Mouse (Mus musculus): ENCODE results near the gene Arpc5.
"Not testable (repeated sequence)": the region's sequence is repeated elsewhere in the genome, so short reads cannot be mapped to it uniquely, and the experiment has no call there.

Gene Arpc5

DNA sequence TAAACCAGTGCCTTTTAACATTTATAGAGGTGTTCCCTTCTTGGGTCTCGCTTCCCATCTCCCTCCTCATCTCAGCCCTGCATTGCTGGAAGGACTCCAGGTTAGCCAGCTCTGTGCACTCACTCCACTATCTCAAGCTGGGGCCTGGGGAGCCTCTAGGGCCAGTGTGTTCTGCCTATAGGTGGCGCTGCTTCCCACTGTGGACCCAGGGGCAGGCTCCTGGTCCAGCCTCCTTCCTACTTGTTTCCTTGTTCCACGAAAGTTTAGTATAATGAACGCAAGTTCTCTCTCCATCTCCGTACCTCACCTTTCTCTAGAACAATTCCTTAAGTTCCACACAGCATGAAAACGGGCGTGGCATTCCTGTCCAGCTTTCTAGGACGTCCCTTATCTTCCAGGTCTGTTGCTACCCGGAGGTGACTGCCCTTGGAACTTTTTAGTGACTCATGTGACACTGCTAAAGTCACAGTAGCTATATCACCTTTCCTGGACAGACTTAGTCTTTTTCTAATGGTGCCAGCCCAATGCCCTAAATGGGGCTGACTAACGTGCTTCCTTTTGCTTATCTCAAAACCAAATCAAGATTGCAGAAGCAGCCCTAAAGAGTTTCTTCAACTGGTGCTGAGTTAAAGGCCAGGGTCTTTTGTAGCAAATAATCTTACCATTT lies 12.9 kb downstream of the Arpc5 start:
- in situ Hi-C loops (cut with MboI; ENCODE audit: low sequenced_read_pairs): no loop called here

DNA sequence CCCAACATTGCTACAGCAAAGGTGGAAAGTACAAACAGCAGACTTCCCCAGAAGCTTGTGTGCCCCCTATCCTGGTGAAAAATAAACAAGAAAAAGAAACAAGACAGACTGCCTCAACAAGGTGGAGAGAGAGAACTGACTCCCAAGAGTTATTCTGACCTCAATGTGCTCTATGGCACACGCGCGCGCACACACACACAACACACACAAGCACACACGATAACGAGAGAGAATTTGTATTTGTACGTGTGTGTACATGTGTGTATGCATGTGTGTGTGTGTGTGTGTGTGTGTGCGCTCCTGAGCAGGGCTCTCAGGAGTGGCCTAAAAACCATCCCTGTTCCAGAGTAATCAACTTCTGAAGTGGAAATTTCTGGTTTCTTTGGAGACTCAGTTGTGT lies 18.3 kb downstream of the Arpc5 start:
- in situ Hi-C loops (cut with MboI; ENCODE audit: low sequenced_read_pairs): no loop called here

DNA sequence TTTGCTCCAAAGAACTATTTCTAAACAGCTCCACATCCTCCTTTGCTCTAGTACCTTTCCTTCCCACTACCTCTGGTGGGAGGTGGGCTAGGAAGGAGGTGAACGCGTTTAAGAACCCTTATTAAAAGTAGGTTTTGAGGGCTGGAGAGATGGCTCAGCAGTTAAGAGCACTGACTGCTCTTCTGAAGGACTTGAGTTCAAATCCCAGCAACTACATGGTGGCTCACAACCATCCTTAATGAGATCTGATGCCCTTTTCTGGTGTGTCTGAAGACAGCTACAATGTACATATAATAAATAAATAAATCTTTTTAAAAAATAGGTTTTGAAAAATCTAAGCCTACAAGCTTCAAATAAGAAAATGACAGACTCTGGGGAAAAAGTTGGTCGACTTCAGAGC lies 19.1 kb downstream of the Arpc5 start:
- in situ Hi-C loops (cut with MboI; ENCODE audit: low sequenced_read_pairs): not testable (repeated sequence)

DNA sequence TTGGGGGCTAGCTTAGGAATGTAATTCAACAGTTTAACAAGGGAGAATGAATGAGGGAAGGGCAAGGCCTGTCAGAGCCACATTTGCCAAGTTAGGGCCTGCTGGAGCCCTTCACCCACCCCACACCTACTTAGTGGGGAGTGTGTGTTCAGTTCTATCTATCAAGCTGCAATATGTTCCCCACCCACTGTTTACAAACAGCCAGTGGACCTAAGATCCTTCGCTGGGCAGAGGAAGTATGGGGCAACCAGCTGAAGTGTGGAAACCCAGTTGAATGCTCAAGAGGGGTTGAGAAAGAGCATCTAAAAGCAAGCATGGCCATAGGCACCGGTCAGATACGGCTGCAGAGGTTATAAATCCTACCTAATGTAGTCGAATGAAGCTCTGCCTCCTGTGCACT lies 20.6 kb downstream of the Arpc5 start:
- in situ Hi-C loops (cut with MboI; ENCODE audit: low sequenced_read_pairs): no loop called here

DNA sequence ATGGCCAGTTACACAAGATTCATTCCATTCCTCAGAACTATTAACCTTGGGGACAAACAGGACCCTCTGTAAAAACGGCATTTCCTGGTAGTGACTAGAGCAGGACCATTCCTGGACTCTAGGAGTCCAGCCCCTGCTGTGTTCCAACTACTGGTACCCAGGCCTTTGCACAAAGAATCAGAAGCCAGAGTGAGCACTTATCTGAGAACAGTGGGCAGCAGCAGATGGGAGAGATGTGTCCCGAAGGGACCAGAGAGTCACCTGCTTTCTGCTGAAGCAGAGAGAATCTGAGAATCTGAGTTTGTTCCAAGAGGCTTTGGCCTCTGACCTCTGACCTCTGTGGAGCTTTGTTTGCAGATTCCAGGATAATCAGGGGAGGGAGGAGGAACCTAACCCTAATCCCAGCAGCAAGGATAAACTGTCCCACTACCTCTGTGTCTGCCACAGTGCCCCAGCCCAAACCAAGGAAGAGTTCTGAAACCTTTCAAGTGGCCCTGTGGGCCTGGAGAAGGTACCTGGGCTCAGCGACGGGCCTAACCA lies 21.8 kb downstream of the Arpc5 start:
- in situ Hi-C loops (cut with MboI; ENCODE audit: low sequenced_read_pairs): no loop called here

DNA sequence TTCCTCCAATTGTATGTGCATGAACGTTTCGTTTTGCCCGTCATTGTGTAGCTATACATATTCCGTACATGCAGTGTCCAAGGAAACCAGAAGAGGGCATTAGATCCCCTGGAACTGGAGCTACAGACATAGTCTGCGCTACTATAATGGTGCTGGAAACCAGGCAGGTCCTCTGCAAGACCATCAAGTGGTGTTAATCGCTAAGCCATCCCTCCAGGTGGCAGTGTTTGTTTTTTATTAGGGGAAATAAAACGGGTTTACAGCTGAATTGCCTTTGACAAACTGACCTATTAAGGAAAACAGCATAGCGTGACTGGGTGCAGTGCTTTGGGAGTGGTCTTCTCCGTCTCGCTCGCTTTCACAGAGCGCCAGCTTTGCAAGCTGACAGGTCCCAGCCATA lies 23.9 kb downstream of the Arpc5 start:
- in situ Hi-C loops (cut with MboI; ENCODE audit: low sequenced_read_pairs): no loop called here

DNA sequence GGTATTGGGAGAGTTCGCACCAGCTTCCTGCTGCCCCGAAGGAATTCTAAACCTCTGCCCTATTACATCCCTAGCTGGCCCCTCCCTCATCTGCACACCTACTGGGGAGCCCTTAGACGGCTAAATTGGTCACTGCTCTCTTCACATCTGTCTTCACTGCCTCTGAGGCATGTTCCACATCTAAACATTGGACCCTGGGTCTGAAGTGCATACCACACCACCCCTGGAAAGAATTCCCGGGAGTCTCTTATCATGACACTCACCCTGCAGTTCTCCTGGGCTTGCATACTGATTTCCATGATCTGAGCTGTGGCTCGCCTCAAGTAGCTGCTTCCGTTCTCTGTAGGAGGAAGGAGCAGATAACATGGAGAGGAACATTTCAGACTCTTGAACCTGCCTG lies 24.5 kb downstream of the Arpc5 start:
- in situ Hi-C loops (cut with MboI; ENCODE audit: low sequenced_read_pairs): no loop called here

DNA sequence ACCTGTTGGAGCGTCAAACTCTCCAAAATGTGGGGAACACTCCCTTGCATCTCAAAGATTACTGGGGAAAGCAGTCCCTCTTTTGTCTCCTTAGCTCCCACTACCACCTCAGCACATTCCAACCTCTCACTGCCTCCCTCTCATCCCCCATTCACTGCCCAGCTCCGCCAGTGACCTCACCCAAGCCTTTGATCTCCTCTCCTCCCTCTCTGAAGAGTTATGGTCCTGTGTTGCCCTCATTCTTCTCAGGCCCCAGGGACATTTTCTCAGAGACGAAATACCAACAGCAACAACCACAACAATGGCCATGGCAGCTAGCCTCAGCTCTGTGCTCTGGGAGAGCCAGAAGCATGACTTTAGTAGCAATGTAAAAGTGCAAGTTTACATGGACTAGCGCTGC lies 24.9 kb downstream of the Arpc5 start:
- in situ Hi-C loops (cut with MboI; ENCODE audit: low sequenced_read_pairs): no loop called here

DNA sequence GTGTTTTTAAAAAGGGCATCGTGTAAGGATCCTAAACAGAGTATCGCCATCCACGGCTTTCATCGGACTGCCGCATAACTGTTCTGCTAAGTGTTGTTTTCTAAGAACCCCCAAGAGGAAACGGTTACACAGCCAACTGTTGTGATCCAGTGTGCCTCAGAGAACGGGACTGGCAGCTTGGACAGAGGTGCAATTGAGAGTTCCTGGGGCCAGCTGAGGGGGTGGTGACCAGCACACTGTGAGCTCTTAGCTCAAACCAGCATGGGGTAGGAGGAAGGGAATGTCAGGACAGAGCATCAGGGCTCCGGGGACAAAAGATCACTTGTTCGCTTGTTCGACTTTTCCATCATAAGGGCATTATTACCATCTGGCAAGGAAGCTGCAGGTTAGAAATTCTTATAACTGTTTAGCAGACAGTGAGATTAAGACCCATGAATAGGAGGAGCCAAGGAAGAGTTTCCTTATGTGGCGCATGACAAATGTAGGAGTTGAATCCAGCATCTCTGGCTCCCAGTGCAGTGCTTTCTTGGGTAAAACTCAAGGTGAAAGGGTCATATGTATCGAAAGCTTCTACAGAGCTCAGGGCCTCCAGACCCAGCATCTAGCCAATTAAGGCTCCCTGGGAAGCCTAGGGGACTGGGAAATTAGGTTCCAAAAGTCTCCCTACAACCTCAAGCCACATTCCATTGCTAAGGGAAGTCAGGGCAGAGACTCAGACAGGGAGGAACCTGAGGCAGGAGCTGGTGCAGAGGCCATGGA lies 26.6 kb downstream of the Arpc5 start:
- in situ Hi-C loops (cut with MboI; ENCODE audit: low sequenced_read_pairs): no loop called here

DNA sequence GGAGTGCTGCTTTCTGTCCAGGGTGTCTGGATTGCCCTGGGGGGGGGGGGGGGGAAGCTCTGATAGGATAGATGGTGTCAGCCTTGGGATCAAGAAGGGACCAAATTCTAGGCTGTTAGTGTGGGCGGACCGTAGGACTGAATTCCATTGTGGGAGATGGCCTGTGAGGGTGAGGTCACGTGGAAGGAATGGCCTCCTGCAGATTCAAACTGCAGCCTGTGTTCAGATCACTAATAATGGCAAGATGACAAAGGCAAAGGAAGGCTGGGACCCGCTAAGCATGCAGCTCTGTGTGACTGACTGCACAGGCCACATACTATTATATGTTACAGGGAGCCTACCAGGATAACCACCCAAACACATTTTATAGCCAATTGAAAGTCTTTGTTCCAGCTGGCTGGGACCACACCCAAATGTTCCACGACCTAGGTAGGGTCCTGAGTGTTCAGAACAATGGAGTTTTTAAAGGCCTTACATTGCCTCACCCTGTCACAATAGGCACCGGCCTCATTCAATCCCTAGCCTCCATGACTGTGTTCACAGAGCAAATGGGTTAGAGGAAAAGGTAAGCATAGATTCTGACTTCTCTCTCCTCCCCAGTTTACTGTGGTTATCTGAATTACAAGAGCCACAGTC lies 27.3 kb downstream of the Arpc5 start:
- in situ Hi-C loops (cut with MboI; ENCODE audit: low sequenced_read_pairs): no loop called here

DNA sequence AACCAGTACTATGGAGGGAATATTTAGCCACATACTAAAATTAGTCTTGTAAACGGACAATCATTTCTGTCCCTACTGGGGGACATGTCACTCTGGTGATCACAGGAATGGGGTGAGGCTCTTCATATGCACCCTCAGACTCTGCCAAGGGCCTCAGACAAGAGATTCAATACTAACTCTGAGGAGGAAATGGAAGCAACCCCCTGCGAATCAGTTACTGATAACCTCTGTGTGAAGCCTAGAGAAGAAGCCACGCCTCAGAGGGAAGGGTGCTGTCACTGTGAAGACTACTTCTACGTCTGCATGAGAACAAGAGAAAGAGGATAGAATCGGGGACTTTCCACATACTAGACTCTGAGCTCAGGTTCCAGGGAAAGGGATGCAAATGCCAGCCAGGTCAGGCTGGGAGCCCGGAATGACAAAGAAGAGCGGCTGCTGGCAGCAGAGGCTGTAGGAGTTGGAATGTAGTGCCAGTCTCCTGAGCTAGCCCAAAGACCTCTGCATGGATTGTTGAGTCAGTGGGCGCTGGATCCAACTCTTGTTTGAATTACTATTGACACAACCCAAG lies 29.4 kb downstream of the Arpc5 start:
- in situ Hi-C loops (cut with MboI; ENCODE audit: low sequenced_read_pairs): no loop called here

DNA sequence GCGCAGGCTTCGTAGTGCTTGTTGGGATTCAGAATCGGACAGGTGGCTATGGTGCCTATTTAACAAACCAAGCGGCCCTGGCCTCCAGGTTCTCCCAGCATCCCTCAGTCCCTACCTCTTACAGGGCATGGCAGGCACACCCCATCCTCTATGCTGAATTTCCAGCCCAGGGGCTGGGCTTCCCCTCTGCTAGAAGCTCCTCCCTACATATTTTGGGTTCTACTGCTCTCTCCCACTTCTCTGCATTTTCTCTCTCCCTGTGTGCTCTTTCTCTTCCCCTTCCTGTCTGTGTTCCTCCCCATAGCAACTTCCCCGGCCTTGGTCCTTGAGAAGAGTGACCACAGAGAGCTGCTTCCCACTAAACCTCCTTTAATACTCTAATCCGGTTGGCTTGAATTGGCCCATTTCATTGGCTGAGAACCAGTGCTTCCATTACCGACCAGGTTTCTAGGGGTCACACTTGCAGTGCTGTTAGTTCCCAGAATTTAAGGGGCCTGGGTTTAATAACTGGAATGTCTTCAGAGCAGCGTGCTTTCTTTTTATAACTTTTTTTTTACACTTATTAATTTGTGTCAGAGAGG lies 30.4 kb downstream of the Arpc5 start:
- in situ Hi-C loops (cut with MboI; ENCODE audit: low sequenced_read_pairs): no loop called here

DNA sequence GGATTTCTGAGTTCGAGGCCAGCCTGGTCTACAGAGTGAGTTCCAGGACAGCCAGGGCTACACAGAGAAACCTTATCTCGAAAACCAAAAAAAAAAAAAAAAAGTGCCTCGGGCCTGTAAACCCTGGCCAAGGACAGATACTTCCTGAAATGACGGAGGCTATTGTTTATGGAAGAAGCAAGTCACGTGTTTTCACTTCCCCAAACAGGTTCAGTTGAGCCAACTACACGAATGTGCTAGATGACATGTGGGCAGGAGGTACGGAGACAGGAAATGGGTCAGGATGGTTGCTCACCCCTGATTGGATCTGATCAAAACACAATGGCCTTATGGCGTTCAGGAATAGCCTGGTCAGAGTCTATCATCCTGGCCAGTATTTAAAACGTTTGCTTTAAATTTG lies 31.8 kb downstream of the Arpc5 start:
- in situ Hi-C loops (cut with MboI; ENCODE audit: low sequenced_read_pairs): no loop called here

DNA sequence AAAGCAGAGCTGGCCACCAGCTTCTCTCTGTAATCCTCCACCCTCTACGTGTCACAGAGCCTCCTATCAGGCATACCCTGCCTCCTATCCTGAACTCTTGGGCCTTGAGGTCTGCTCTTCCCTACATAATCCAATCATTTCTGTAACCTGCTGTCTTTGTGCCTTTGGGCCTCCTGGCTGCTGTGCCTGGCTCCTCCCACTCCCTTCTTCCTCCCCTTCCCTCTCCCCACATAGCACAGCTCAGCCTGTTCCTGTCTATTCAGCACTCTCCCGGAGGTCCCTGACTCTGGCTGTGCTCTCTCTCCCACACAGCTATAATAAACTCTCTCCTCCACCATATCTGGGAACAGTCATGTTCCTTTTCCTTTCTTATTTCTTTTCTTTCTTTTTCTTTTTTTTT lies 33.6 kb downstream of the Arpc5 start, which contains the start of gene Ncf2:
Ncf2 (plus strand) TSS at position 298 of the 400 bp plus-strand sequence.
- in situ Hi-C loops (cut with MboI; ENCODE audit: low sequenced_read_pairs): no loop called here

DNA sequence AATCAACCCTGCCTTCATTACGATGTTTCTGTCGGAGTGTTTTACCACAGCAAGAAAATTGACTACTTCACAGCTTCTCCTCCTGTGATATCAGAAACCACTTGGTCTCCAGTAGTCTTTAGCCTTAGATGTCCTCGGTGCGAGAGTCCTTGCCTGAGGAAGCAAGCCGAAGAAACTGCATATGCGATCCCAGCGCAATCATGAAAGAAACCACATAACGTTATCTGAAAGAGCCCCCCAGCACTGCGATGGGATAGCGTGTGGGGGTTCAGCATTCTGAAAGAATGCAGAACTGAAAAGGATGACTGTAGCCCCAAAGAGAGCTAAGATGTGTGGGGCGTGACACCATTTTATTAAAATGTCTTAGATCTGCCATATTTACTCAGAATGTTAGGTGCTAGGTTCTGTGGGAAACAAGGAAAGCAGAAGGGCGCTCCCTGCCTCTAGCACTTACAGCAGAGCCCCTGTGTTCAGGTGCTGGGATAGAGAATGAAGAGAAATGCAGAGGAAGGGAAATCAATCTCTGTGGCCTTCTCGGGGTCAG lies 34.4 kb downstream of the Arpc5 start:
- in situ Hi-C loops (cut with MboI; ENCODE audit: low sequenced_read_pairs): no loop called here

DNA sequence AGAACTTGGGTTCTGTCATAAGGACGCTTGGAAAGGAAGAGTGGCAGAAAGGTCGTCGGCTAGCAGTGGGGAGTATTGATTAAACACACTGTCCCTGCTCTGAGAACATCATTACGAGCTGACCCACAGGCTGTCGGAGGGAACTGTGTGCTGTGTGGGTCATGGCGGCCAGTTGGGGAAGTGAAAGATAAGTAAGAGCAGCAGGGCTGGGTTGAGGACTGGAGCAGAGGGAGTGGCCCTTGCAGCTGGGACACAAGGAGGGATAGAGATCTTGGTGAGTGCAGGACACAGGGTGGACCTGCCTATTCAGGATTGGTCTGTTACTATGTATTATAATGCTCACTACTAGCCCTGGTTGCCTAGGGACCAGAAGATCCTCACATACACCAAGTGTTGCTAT lies 38.6 kb downstream of the Arpc5 start:
- in situ Hi-C loops (cut with MboI; ENCODE audit: low sequenced_read_pairs): no loop called here

DNA sequence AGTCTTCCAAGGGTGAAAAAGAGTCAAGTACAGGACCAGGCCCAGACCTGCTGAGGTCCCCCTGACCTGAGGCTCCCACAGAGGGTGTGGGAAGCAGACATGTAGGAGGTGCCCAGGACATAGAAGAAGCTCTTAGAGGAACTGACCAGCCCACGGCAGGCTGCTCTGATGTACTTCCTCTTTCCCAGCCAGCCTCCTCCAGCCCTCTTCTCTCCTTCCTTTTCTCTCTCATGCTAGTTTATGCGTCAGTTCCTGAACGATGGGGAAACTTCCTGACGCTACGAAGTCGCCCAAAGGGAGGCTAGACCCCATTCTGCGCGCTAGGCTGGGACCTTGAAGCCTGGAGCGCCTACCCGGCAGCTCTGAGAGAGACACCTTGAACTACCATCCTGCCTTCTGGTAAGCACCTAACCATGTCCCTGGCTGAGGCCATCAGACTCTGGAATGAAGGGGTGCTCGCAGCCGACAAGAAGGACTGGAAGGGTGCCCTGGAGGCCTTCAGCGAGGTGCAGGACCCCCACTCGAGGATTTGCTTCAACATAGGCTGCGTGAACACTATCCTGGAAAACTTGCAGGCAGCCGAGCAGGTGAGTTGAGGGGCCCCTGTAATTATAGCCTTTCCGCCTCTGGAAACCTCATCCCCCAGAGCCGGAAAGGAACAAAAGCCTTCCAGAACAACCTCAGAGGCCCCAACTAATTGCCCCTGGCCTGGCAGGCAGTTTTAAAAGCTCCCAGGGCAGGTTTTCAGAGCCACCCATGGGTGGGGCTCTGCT lies 41.5 kb downstream of the Arpc5 start:
- in situ Hi-C loops (cut with MboI; ENCODE audit: low sequenced_read_pairs): no loop called here

DNA sequence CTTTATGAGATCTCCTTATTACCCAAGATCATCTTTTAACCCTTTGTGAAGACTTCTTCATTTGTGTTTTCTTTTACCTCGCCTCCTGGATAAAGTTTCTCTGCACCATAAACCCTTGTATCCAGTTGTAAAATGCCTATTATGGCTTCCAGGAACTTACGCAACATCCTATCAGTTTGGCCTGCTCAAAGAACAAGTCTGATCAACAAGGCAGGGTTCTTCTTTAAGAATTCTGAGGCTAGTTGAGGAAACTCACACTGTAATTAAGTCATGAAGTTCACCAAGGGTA lies 42.0 kb downstream of the Arpc5 start:
- in situ Hi-C loops (cut with MboI; ENCODE audit: low sequenced_read_pairs): no loop called here

DNA sequence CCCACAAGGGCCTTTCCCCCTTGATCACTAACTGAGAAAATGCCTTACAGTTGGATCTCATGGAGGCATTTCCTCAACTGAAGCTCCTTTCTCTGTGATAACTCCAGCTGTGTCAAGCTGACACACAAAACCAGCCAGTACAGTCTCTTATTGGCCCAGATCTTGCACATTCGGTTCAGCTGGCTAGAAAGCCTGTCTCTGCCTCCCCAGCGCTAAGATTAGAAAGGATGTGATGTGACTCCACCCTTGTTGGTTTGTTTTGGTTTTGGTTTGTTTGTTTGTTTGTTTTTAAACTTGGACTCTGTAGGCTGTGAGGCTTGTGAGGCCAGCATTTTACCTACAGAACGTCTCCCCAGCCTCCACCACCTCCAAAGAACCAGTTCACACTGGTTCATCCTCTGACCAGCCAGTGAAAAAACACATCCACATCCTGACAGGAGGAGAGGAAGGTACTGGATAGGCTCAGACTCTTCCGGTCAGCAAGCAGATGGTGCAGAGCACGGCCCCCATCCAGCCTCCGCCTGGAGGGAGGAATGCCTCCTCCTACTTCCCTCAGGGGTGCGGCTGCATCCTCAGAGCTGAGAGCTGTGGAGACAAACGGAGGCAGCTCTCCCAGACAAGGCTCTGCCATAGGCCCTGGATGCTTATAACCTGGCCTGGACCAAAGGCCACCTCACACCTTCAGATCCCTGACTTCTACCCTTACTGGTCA lies 43.4 kb downstream of the Arpc5 start:
- in situ Hi-C loops (cut with MboI; ENCODE audit: low sequenced_read_pairs): no loop called here

Data from CH12F3 (cell line).